Mouse (Mus musculus): ENCODE results near the gene Agrn.

Gene Agrn

DNA sequence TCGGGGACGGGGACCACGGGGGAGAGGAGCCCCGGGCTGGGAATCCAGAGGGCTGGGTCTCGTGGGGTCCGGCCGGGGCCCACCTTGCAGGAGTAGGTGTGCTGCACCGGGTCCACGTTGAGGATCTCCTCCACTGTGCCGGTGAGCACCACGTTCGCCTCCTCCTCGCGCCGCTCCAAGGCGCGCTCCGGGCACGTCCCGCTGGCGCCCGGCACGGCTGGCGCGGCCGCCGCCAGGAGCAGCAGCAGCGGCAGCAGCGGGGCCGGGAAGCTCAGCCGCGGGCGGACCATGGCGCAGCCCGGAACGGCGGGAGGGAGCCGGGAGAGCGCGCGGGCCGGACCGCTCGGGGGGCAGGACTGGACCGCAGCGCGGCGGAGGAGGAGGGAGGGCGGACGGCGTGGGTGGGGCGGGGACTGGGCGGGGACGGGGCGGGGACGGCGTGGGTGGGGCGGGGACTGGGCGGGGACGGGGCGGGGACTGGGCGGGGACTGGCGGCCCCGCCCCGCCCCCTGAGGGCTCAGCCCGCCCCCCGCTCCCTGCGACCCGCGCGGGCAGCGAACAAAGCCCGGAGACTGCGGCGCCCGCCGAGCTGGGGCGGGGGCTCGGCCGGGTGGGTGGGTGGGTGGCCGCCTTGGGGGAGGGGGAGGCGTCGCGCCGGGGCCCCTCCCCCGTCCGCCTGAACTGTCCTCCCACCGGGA, at the start of gene Agrn:
Agrn (minus strand) TSS at position 358 of the 698 bp plus-strand sequence.
- DNase-seq (ENCODE audit: low read depth, low spot score): no peak

- no peak for DNase-seq (ENCODE audit: low read depth, low spot score)
Observed at GRCm38 (mm10) chr4:156236651-156237447, 39.6 kb upstream of the Agrn start.

GRCm38 (mm10) chr4:156235808-156236533, 38.7 kb upstream of the Agrn start, which contains the start of gene Noc2l:
Noc2l (plus strand) TSS chr4:156236010.
- peak; percentile 85 for DNase-seq (ENCODE audit: low read depth, low spot score)

- no peak for DNase-seq (ENCODE audit: low read depth, low spot score)
Observed at GRCm38 (mm10) chr4:156235360-156235770, 38.1 kb upstream of the Agrn start.

GRCm38 (mm10) chr4:156234701-156235213, 37.5 kb upstream of the Agrn start, which contains the start of gene Plekhn1:
Plekhn1 (minus strand) TSS chr4:156234857.
- DNase-seq (ENCODE audit: low read depth, low spot score): peak; percentile 51

- DNase-seq (ENCODE audit: low read depth, low spot score): no peak
Observed at GRCm38 (mm10) chr4:156234021-156234501, 36.8 kb upstream of the Agrn start.

DNA sequence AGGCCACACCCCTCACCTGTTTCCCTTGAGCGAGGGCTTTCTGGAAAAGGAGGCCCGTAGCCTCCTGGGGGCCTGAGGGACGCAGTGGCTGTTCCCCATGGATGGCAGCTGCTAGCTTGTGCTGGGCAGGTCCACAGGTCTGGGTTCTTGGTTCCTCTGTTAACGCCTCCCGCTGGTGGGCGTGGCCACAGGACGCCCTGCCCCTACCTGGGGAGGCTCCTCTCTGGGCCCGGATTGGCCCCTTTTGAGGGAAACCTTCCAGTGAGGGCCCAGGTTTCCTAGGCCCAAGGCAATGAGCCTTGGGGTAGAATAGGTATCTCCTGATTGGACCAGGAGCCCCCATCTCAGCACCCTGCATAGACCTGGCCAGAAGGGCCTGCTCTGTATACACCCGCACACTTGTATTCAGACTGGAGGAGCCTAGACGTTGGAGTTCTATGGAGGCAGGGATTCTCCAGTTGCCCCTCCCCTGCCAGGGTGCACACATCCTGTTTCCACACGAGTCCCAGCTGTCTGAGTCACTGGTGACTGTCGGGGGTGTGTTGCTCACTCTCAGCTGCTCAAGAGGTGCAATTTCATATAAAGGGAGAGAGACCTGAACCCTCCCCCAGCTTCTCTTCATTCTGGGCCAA, 31.2 kb upstream of the Agrn start:
- peak; percentile 65 for DNase-seq (ENCODE audit: low read depth, low spot score)

- no peak for DNase-seq (ENCODE audit: low read depth, low spot score)
Observed at GRCm38 (mm10) chr4:156227752-156228392, 30.6 kb upstream of the Agrn start.

DNA sequence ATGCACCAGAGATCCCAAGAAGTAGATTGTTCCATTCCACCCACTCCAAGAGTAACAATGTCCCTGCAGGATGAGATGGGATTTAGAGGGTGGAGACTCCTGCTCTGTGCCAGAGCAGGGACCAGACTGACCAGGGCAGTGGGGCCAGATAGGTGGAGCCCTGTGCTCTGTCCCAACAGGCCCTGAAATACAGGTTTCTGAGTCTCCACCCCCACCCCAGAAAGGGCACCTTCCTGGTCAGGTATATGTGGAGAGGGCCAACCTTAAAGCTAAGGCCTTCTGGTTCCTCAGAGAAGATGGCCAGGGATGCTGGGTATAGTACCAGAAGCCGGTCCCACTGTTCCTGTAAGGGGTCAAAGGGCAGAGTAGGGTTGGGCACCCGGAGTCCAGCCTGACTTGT, 27.0 kb upstream of the Agrn start:
- no peak for DNase-seq (ENCODE audit: low read depth, low spot score)

DNA sequence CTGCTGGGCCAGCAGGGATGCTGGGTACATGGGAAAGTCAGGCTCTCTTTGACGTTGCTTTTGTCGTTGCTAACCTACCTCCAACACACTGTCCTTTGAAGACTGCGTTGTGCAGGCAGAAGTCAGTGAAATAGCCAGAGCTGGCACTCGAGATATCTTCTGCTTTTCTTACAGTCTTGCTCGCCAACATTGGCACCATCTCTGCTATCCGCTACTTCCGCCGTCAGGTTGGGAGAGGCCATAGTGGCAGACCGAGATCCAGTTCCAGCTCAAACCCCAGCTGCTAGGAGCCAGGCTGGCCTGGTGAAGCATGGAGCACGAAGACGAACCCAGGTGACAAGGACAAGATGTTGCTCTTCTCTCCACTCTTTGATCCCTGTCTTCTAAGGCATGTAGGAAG, 22.6 kb upstream of the Agrn start:
- no peak for DNase-seq (ENCODE audit: low read depth, low spot score)

- no peak for DNase-seq (ENCODE audit: low read depth, low spot score)
Observed at GRCm38 (mm10) chr4:156217838-156218237, 20.6 kb upstream of the Agrn start.

GRCm38 (mm10) chr4:156217022-156217669, 19.9 kb upstream of the Agrn start:
- no peak for DNase-seq (ENCODE audit: low read depth, low spot score)

DNA sequence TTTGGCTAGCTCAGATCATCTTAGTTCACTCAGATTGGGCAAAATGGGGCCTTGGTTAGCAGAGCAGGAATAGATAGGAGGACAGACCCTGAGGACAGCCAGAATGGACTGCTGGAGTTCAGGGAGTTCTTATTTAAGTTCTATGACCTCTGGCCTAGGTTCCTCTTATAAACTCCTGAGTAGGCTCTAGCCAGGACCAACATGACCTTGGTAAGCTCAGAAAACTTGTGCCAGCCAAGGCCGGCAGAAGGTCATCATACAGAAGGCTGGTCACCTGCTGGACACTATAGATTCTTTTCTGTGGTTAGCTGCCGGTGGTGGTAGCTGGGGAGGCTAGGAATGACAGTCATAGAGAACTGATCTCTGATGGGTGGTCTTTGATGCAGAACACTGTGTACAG, 18.9 kb upstream of the Agrn start:
- no peak for DNase-seq (ENCODE audit: low read depth, low spot score)

DNA sequence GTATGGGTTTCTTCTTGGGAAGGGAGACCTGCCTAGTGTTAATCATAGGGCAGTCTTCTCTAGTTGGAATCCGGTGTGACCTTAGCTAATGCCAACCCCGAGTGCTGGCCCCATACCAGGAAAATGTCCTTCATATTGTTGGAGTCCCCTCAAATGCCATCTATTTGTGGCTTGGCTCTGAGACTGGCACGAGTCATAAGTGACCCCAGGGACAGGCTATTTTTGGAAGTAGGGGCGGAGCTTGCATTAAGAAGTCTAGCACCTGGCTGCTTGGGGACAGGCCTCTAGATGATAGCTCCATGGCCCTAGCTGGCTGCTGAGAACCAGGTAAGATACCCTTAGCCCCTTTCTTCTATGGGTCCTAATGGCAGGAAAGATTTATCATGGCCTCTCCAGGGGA, 18.4 kb upstream of the Agrn start, which contains the start of gene Perm1:
Perm1 (plus strand) TSS at position 220 of the 400 bp plus-strand sequence.
- no peak for DNase-seq (ENCODE audit: low read depth, low spot score)

GRCm38 (mm10) chr4:156213134-156213533, 15.8 kb upstream of the Agrn start:
- DNase-seq (ENCODE audit: low read depth, low spot score): no peak

DNA sequence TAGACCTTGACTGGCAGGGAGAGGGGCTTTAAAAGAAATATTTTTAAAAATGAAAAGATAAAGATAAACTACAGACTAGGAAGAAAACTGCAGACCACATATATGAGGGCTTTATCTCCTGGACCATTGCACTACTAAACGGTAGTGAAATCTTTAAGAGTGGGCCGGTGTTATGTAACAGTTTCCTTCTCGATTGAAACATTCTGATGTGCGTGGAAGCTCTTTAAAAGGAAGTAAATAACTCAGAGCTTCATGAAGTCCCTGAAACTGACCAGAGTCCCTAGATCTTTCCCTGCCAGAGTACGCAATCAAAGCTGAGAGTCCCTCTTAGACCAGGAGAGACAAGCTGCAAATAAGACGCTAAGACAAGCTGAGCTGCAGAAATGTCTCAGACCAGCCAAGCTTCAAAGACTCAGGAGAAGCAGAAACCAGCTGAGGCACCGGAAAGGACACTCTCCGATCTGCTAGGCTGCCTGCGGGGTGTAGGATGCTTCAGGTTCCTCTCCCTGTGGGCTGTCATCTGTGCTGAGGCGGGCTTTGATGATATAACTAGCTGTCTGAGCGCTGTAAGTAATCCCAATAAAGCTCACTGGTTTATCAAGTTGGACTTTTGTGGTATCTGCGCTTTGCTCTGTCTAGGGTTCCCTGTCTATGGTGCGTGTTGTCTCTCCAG, 12.8 kb upstream of the Agrn start:
- no peak for DNase-seq (ENCODE audit: low read depth, low spot score)

DNA sequence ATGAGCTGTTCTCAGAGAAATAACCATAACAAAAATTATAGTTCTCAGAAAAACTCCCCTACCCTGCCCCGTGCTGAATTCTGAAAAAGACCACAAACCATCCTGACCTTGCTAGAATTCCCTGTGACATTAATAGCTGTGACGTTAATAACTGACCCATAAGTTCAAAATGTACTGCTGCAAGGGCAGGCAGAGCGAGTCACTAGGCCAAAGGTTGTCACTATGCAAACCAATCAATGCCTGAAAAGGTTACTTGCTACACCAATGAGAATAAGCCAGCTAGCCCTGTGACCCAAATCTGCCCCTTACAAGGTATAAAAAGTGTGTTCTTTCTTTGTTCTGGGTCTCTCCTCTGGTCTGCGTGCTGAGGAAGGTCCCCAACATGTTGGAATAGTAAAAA, 11.6 kb upstream of the Agrn start:
- no peak for DNase-seq (ENCODE audit: low read depth, low spot score)

GRCm38 (mm10) chr4:156203413-156204131, 6.3 kb upstream of the Agrn start:
- no peak for DNase-seq (ENCODE audit: low read depth, low spot score)

- no peak for DNase-seq (ENCODE audit: low read depth, low spot score)
Observed at GRCm38 (mm10) chr4:156203001-156203412, 5.7 kb upstream of the Agrn start, which contains the start of gene AW011738. AW011738 (plus strand) TSS chr4:156203304.
